Mouse (Mus musculus): ENCODE measurements at regions not wholly inside any gene's neighbourhood (a gene's known extent, or its start where the extent isn't known, plus 50 kb on each side); places are given as distances from the start of the nearest gene placed in this dataset.

- Histone ChIP-seq H3K4me1 (ENCODE audit: control insufficient read depth, insufficient read depth, low read length) (no peaks in the 10 kb centered on the region), H3K9ac (ENCODE audit: low read length) (no peak overlapping the region), H3K27me3 (ENCODE audit: control insufficient read depth, insufficient read depth, low read length) (no peaks in the 10 kb centered on the region), H3K36me3 (ENCODE audit: control insufficient read depth, insufficient read depth, low read length) (no peaks in the 10 kb centered on the region), H3K9me3 (ENCODE audit: control insufficient read depth, low read length) (no peaks in the 10 kb centered on the region), H3K4me3 (ENCODE audit: low read depth, low read length) (no peak overlapping the region), H3K4me2 (ENCODE audit: low read depth) (no peak overlapping the region), H3K27ac (ENCODE audit: low read depth, low read length) (no peak overlapping the region)
- no peak for DNase-seq (ENCODE audit: low spot score)
- WGBS = 70% methylated on average over 10 of the region's 10 CpGs
- ATAC-seq (ENCODE audit: insufficient read depth, low FRiP score, low TSS enrichment) = no peak
Observed at GRCm38 (mm10) chr15:63675491-63676036, 169.4 kb downstream of the Gsdmc2 start.

GRCm38 (mm10) chr15:63674404-63674803, 170.6 kb downstream of the Gsdmc2 start:
- ATAC-seq (ENCODE audit: insufficient read depth, low FRiP score, low TSS enrichment) = no peak
- H3K27me3 ChIP-seq (ENCODE audit: control insufficient read depth, insufficient read depth, low read length) = no peaks in the 10 kb centered on the region
- H3K9me3 ChIP-seq (ENCODE audit: control insufficient read depth, low read length) = no peaks in the 10 kb centered on the region
- WGBS = 93% methylated on average over 5 of the region's 5 CpGs
- H3K27ac ChIP-seq (ENCODE audit: low read depth, low read length) = no peak overlapping the region
- DNase-seq (ENCODE audit: low spot score) = no peak
- H3K9ac ChIP-seq (ENCODE audit: low read length) = no peak overlapping the region
- H3K36me3 ChIP-seq (ENCODE audit: control insufficient read depth, insufficient read depth, low read length) = no peaks in the 10 kb centered on the region
- H3K4me2 ChIP-seq (ENCODE audit: low read depth) = no peak overlapping the region
- H3K4me3 ChIP-seq (ENCODE audit: low read depth, low read length) = no peak overlapping the region
- no peaks in the 10 kb centered on the region for H3K4me1 ChIP-seq (ENCODE audit: control insufficient read depth, insufficient read depth, low read length)

- DNase-seq (ENCODE audit: low spot score) = no peak
- H3K9me3 ChIP-seq (ENCODE audit: control insufficient read depth, low read length) = no peaks in the 10 kb centered on the region
- H3K27me3 ChIP-seq (ENCODE audit: control insufficient read depth, insufficient read depth, low read length) = no peaks in the 10 kb centered on the region
- ATAC-seq (ENCODE audit: insufficient read depth, low FRiP score, low TSS enrichment) = no peak
- H3K9ac ChIP-seq (ENCODE audit: low read length) = no peak overlapping the region
- no peaks in the 10 kb centered on the region for H3K4me1 ChIP-seq (ENCODE audit: control insufficient read depth, insufficient read depth, low read length)
- no peaks in the 10 kb centered on the region for H3K36me3 ChIP-seq (ENCODE audit: control insufficient read depth, insufficient read depth, low read length)
- no peak overlapping the region for H3K4me2 ChIP-seq (ENCODE audit: low read depth)
- no peak overlapping the region for H3K4me3 ChIP-seq (ENCODE audit: low read depth, low read length)
- WGBS = 83% methylated on average over 11 of the region's 11 CpGs
- H3K27ac ChIP-seq (ENCODE audit: low read depth, low read length) = no peak overlapping the region
Observed at GRCm38 (mm10) chr15:63671081-63671480, 173.9 kb downstream of the Gsdmc2 start.

- Histone ChIP-seq H3K36me3 (ENCODE audit: control insufficient read depth, insufficient read depth, low read length) (no peaks in the 10 kb centered on the region), H3K27me3 (ENCODE audit: control insufficient read depth, insufficient read depth, low read length) (no peaks in the 10 kb centered on the region), H3K4me1 (ENCODE audit: control insufficient read depth, insufficient read depth, low read length) (no peaks in the 10 kb centered on the region), H3K4me3 (ENCODE audit: low read depth, low read length) (no peak overlapping the region), H3K9ac (ENCODE audit: low read length) (no peak overlapping the region), H3K9me3 (ENCODE audit: control insufficient read depth, low read length) (no peaks in the 10 kb centered on the region), H3K27ac (ENCODE audit: low read depth, low read length) (no peak overlapping the region), H3K4me2 (ENCODE audit: low read depth) (no peak overlapping the region)
- WGBS = 88% methylated on average over 1 of the region's 1 CpGs
- DNase-seq (ENCODE audit: low spot score) (no peak), ATAC-seq (ENCODE audit: insufficient read depth, low FRiP score, low TSS enrichment) (no peak)
Observed at GRCm38 (mm10) chr15:63670561-63670960, 174.4 kb downstream of the Gsdmc2 start.

- no peak overlapping the region for H3K4me2 ChIP-seq (ENCODE audit: low read depth)
- no peak overlapping the region for H3K9ac ChIP-seq (ENCODE audit: low read length)
- 89% methylated on average over 5 of the region's 5 CpGs for whole genome bisulfite sequencing
- no peak for ATAC-seq (ENCODE audit: insufficient read depth, low FRiP score, low TSS enrichment)
- H3K4me1 ChIP-seq (ENCODE audit: control insufficient read depth, insufficient read depth, low read length) = no peaks in the 10 kb centered on the region
- no peak for DNase-seq (ENCODE audit: low spot score)
- no peak overlapping the region for H3K27ac ChIP-seq (ENCODE audit: low read depth, low read length)
- H3K27me3 ChIP-seq (ENCODE audit: control insufficient read depth, insufficient read depth, low read length) = no peaks in the 10 kb centered on the region
- H3K9me3 ChIP-seq (ENCODE audit: control insufficient read depth, low read length) = no peaks in the 10 kb centered on the region
- H3K4me3 ChIP-seq (ENCODE audit: low read depth, low read length) = no peak overlapping the region
- no peaks in the 10 kb centered on the region for H3K36me3 ChIP-seq (ENCODE audit: control insufficient read depth, insufficient read depth, low read length)
Observed at GRCm38 (mm10) chr15:63667536-63667935, 177.4 kb downstream of the Gsdmc2 start.

- no peaks in the 10 kb centered on the region for H3K36me3 ChIP-seq (ENCODE audit: control insufficient read depth, insufficient read depth, low read length)
- no peak overlapping the region for H3K9ac ChIP-seq (ENCODE audit: low read length)
- no peak for DNase-seq (ENCODE audit: low spot score)
- ATAC-seq (ENCODE audit: insufficient read depth, low FRiP score, low TSS enrichment) = no peak
- H3K4me2 ChIP-seq (ENCODE audit: low read depth) = no peak overlapping the region
- no peak overlapping the region for H3K4me3 ChIP-seq (ENCODE audit: low read depth, low read length)
- H3K4me1 ChIP-seq (ENCODE audit: control insufficient read depth, insufficient read depth, low read length) = no peaks in the 10 kb centered on the region
- 89% methylated on average over 4 of the region's 4 CpGs for WGBS
- no peaks in the 10 kb centered on the region for H3K27me3 ChIP-seq (ENCODE audit: control insufficient read depth, insufficient read depth, low read length)
- H3K9me3 ChIP-seq (ENCODE audit: control insufficient read depth, low read length) = no peaks in the 10 kb centered on the region
- no peak overlapping the region for H3K27ac ChIP-seq (ENCODE audit: low read depth, low read length)
Observed at GRCm38 (mm10) chr15:63665517-63665916, 179.5 kb downstream of the Gsdmc2 start.

GRCm38 (mm10) chr15:63664877-63665276, 180.1 kb downstream of the Gsdmc2 start:
- Histone ChIP-seq H3K27me3 (ENCODE audit: control insufficient read depth, insufficient read depth, low read length) (no peaks in the 10 kb centered on the region), H3K4me1 (ENCODE audit: control insufficient read depth, insufficient read depth, low read length) (no peaks in the 10 kb centered on the region), H3K9me3 (ENCODE audit: control insufficient read depth, low read length) (no peaks in the 10 kb centered on the region), H3K9ac (ENCODE audit: low read length) (no peak overlapping the region), H3K4me3 (ENCODE audit: low read depth, low read length) (no peak overlapping the region), H3K27ac (ENCODE audit: low read depth, low read length) (no peak overlapping the region), H3K4me2 (ENCODE audit: low read depth) (no peak overlapping the region), H3K36me3 (ENCODE audit: control insufficient read depth, insufficient read depth, low read length) (no peaks in the 10 kb centered on the region)
- no peak for ATAC-seq (ENCODE audit: insufficient read depth, low FRiP score, low TSS enrichment)
- WGBS = 76% methylated on average over 2 of the region's 2 CpGs
- DNase-seq (ENCODE audit: low spot score) = no peak

- H3K4me3 ChIP-seq (ENCODE audit: low read depth, low read length) = no peak overlapping the region
- ATAC-seq (ENCODE audit: insufficient read depth, low FRiP score, low TSS enrichment) = no peak
- no peaks in the 10 kb centered on the region for H3K9me3 ChIP-seq (ENCODE audit: control insufficient read depth, low read length)
- H3K27ac ChIP-seq (ENCODE audit: low read depth, low read length) = no peak overlapping the region
- no peaks in the 10 kb centered on the region for H3K27me3 ChIP-seq (ENCODE audit: control insufficient read depth, insufficient read depth, low read length)
- no peaks in the 10 kb centered on the region for H3K36me3 ChIP-seq (ENCODE audit: control insufficient read depth, insufficient read depth, low read length)
- H3K4me1 ChIP-seq (ENCODE audit: control insufficient read depth, insufficient read depth, low read length) = no peaks in the 10 kb centered on the region
- H3K9ac ChIP-seq (ENCODE audit: low read length) = no peak overlapping the region
- H3K4me2 ChIP-seq (ENCODE audit: low read depth) = no peak overlapping the region
- DNase-seq (ENCODE audit: low spot score) = no peak
- WGBS = 68% methylated on average over 3 of the region's 3 CpGs
Observed at GRCm38 (mm10) chr15:63662183-63662582, 182.8 kb downstream of the Gsdmc2 start.

GRCm38 (mm10) chr15:63658031-63658521, 186.9 kb downstream of the Gsdmc2 start:
- Histone ChIP-seq H3K4me1 (ENCODE audit: control insufficient read depth, insufficient read depth, low read length) (no peaks in the 10 kb centered on the region), H3K4me3 (ENCODE audit: low read depth, low read length) (no peak overlapping the region), H3K27ac (ENCODE audit: low read depth, low read length) (no peak overlapping the region), H3K36me3 (ENCODE audit: control insufficient read depth, insufficient read depth, low read length) (no peaks in the 10 kb centered on the region), H3K27me3 (ENCODE audit: control insufficient read depth, insufficient read depth, low read length) (no peaks in the 10 kb centered on the region), H3K9ac (ENCODE audit: low read length) (no peak overlapping the region), H3K4me2 (ENCODE audit: low read depth) (no peak overlapping the region), H3K9me3 (ENCODE audit: control insufficient read depth, low read length) (no peaks in the 10 kb centered on the region)
- no peak for ATAC-seq (ENCODE audit: insufficient read depth, low FRiP score, low TSS enrichment)
- DNase-seq (ENCODE audit: low spot score) = no peak
- WGBS = 81% methylated on average over 9 of the region's 9 CpGs
